ENCODE assay signal across 9 mouse cellular contexts in the genomic region with DNA sequence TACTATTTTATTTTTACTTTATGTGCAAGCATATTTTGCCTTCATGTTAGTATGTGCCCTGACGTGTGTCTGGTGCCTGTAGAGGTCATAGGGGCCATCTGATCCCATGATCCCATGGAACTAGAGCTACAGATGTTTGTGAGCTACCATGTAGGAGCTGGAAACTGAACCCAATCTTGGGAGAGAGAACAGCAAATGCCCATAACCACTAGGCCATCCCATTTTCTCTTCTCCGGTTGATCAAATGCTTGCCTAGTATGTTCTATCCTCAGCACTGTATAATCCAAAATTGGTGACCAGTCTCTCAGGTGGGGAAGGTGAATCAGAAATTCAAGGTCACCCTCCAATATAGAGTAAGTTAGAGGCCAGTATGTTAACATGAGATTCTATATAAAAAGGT. TPM values are rescaled to one million over a fixed set of nuclear protein-coding genes. Genes with fewer than 3 reads are reported as not detected.
A peak's percentile ranks its signal among the peaks of the same experiment; 100 is the strongest.
DNase-seq lines count a peak whose midpoint lies in the region; ATAC-seq lines count a peak whose summit lies in the region.
"Had no signal": no experiment of that assay in that cellular context is flagged by ENCODE, and none has a peak within 500 bp of the region (broad histone marks: within the 10 kb centered on the region; RNA-seq: fewer than 3 reads in every experiment).

No protein-coding gene starts in this region.

- H3K4me2 ChIP-seq in heart, embryonic 14.5 days (ENCODE audit: low read length) = peak overlapping the region; percentile 74
- H3K4me2 ChIP-seq in embryonic facial prominence, embryonic 13.5 days = peak overlapping the region; percentile 71
- peak overlapping the region; percentile 82 for H3K4me2 ChIP-seq in hindbrain, embryonic 15.5 days
- peak overlapping the region; percentile 82 for H3K4me2 ChIP-seq in midbrain, embryonic 14.5 days (ENCODE audit: low read length)

- no peaks in the 10 kb centered on the region for H3K27me3 ChIP-seq in heart, embryonic 14.5 days (ENCODE audit: control insufficient read depth, insufficient read depth, low read length)
- no peaks in the 10 kb centered on the region for H3K27me3 ChIP-seq in embryonic facial prominence, embryonic 13.5 days
- H3K27me3 ChIP-seq in hindbrain, embryonic 15.5 days = peaks cover 4% of the 10 kb centered on the region; the same call in 1 of the 2 replicates
- H3K27me3 ChIP-seq in midbrain, embryonic 14.5 days (ENCODE audit: control insufficient read depth, insufficient read depth, low read length) = no peaks in the 10 kb centered on the region

- H3K27ac ChIP-seq in heart, embryonic 14.5 days (replicated peaks in 1 of 2; ENCODE audit: control insufficient read depth in 1 of 2, insufficient read depth in 1 of 2, low read depth in 2 of 2, low read length in 2 of 2) = no peak overlapping the region
- H3K27ac ChIP-seq in embryonic facial prominence, embryonic 13.5 days = no peak overlapping the region
- H3K27ac ChIP-seq in hindbrain, embryonic 15.5 days (replicated peaks) = no peak overlapping the region
- no peak overlapping the region for H3K27ac ChIP-seq in midbrain, embryonic 14.5 days (replicated peaks; ENCODE audit: low read depth, low read length)

- peaks cover 0 to 12% of the 10 kb centered on the region in 2 experiments; a peak in 1 of 4 replicates for H3K4me1 ChIP-seq in heart, embryonic 14.5 days (ENCODE audit: control insufficient read depth in 2 of 2, insufficient read depth in 2 of 2, low read length in 2 of 2)
- H3K4me1 ChIP-seq in embryonic facial prominence, embryonic 13.5 days = peaks cover 9% of the 10 kb centered on the region; the same call in 1 of the 2 replicates
- peaks cover 17% of the 10 kb centered on the region for H3K4me1 ChIP-seq in hindbrain, embryonic 15.5 days (replicated peaks)
- H3K4me1 ChIP-seq in midbrain, embryonic 14.5 days (ENCODE audit: control insufficient read depth, insufficient read depth, low read length) = peaks cover 9% of the 10 kb centered on the region

- peak overlapping the region; percentile 70; the same call in 1 of the 2 replicates for H3K9ac ChIP-seq in heart, embryonic 14.5 days (ENCODE audit: low read length)
- H3K9ac ChIP-seq in embryonic facial prominence, embryonic 13.5 days = no peak overlapping the region
- peak overlapping the region; percentile 46; the same call in 1 of the 2 replicates for H3K9ac ChIP-seq in hindbrain, embryonic 15.5 days
- peak overlapping the region; percentile 48 for H3K9ac ChIP-seq in midbrain, embryonic 14.5 days (replicated peaks; ENCODE audit: low read length)

- no peak for DNase-seq in heart, adult 9 months (ENCODE audit: low spot score in 2 of 2)
- DNase-seq in midbrain, embryonic 14.5 days = no peak
- DNase-seq in cerebellum, adult 11 months = no peak
- DNase-seq in left cerebral cortex, postnatal 10 days (ENCODE audit: extremely low spot score in 1 of 2, low spot score in 2 of 2) = no peak
- no peak for DNase-seq in thymus, postnatal 36 days
- DNase-seq: spleen, adult 18-20 months had no signal

- H3K36me3 ChIP-seq in heart, embryonic 14.5 days (ENCODE audit: control insufficient read depth, insufficient read depth, low read length) = peaks cover 6% of the 10 kb centered on the region
- H3K36me3 ChIP-seq in embryonic facial prominence, embryonic 13.5 days = no peaks in the 10 kb centered on the region
- no peaks in the 10 kb centered on the region for H3K36me3 ChIP-seq in hindbrain, embryonic 15.5 days
- no peaks in the 10 kb centered on the region for H3K36me3 ChIP-seq in midbrain, embryonic 14.5 days (ENCODE audit: control insufficient read depth, insufficient read depth, low read length)

- WGBS in heart, embryonic 14.5 days = 74% methylated on average over 2 of the region's 2 CpGs
- 74% methylated on average over 2 of the region's 2 CpGs for WGBS in embryonic facial prominence, embryonic 13.5 days
- 77% methylated on average over 2 of the region's 2 CpGs for WGBS in hindbrain, embryonic 15.5 days
- WGBS in midbrain, embryonic 14.5 days = 66% methylated on average over 2 of the region's 2 CpGs

- no peaks in the 10 kb centered on the region for H3K9me3 ChIP-seq in heart, embryonic 14.5 days (ENCODE audit: control insufficient read depth, low read length)
- no peaks in the 10 kb centered on the region for H3K9me3 ChIP-seq in embryonic facial prominence, embryonic 13.5 days
- no peaks in the 10 kb centered on the region for H3K9me3 ChIP-seq in hindbrain, embryonic 15.5 days
- no peaks in the 10 kb centered on the region for H3K9me3 ChIP-seq in midbrain, embryonic 14.5 days (ENCODE audit: control insufficient read depth, low read length)

- H3K4me3 ChIP-seq in heart, embryonic 14.5 days (ENCODE audit: control insufficient read depth in 1 of 2, insufficient read depth in 1 of 2, low read depth in 1 of 2, low read length in 2 of 2) = no peak overlapping the region; a peak in 1 of 4 replicates
- peak overlapping the region; percentile 79; the same call in 1 of the 2 replicates for H3K4me3 ChIP-seq in embryonic facial prominence, embryonic 13.5 days
- H3K4me3 ChIP-seq in hindbrain, embryonic 15.5 days = peak overlapping the region; percentile 75; the same call in 1 of the 2 replicates
- H3K4me3 ChIP-seq in midbrain, embryonic 14.5 days (replicated peaks; ENCODE audit: low read depth, low read length) = peak overlapping the region; percentile 78; the same call in 1 of the 2 replicates

- intact Hi-C loops in left cerebral cortex, postnatal 10 days (cut with DNase I) = no loop called here

- no peak for ATAC-seq in heart, embryonic 14.5 days (ENCODE audit: insufficient number of reproducible peaks, insufficient read depth, low FRiP score, low read depth)
- no peak for ATAC-seq in embryonic facial prominence, embryonic 13.5 days (ENCODE audit: insufficient number of reproducible peaks, insufficient read depth, low FRiP score, low TSS enrichment, low read depth)
- no peak for ATAC-seq in hindbrain, embryonic 15.5 days (ENCODE audit: low FRiP score, low read depth)
- no peak for ATAC-seq in midbrain, embryonic 14.5 days (ENCODE audit: low FRiP score, low TSS enrichment)

RNA-seq across cellular contexts. Expression of gene Cenpj, which starts 2.7 kb away (rescaled TPM):
- polyA plus RNA-seq in heart, embryonic 14.5 days (2014; fragmentation: Nextera tagmentation; extraction: Ambion mirVana) = 8.2 and 8.6 TPM in 2 replicates
- 12.9 and 13.3 TPM in 2 replicates for polyA plus RNA-seq in embryonic facial prominence, embryonic 13.5 days (2015; fragmentation: Nextera tagmentation; extraction: Ambion mirVana)
- polyA plus RNA-seq in hindbrain, embryonic 15.5 days (2015; fragmentation: Nextera tagmentation; extraction: Ambion mirVana) = 5.3 and 6.9 TPM in 2 replicates
- polyA plus RNA-seq in midbrain, embryonic 14.5 days (2014; fragmentation: Nextera tagmentation; extraction: Ambion mirVana) = 4.1 and 9.2 TPM in 2 replicates
- total RNA-seq in left cerebral cortex, postnatal 10 days (2021) = 1 to 10 TPM; 3.9 to 4.5 TPM

RNA-seq across cellular contexts. Expression of gene Parp4, which starts 2.9 kb away (rescaled TPM):
- 12.5 TPM in 2 replicates for polyA plus RNA-seq in heart, embryonic 14.5 days (2014; fragmentation: Nextera tagmentation; extraction: Ambion mirVana)
- polyA plus RNA-seq in embryonic facial prominence, embryonic 13.5 days (2015; fragmentation: Nextera tagmentation; extraction: Ambion mirVana) = 2.1 and 2.6 TPM in 2 replicates
- polyA plus RNA-seq in hindbrain, embryonic 15.5 days (2015; fragmentation: Nextera tagmentation; extraction: Ambion mirVana) = 1.3 and 1.7 TPM in 2 replicates
- 0.61 and 1.1 TPM in 2 replicates for polyA plus RNA-seq in midbrain, embryonic 14.5 days (2014; fragmentation: Nextera tagmentation; extraction: Ambion mirVana)
- 1 to 10 TPM; 1.8 to 3.6 TPM for total RNA-seq in left cerebral cortex, postnatal 10 days (2021)

Comparison
In these comparisons a context has a peak if more than half of its experiments do, and no peak if none do; other contexts are left out.
1. H3K4me3 ChIP-seq: peak in embryonic facial prominence, embryonic 13.5 days (single experiment), hindbrain, embryonic 15.5 days (single experiment) and midbrain, embryonic 14.5 days (single experiment); none in heart, embryonic 14.5 days (0 of 2).
2. Peak in every context shown above with its lines, with median percentiles within 50 percentile points of each other: H3K4me2 ChIP-seq.